Mouse (Mus musculus): ENCODE measurements around the gene Magoh.

Magoh gene

DNA sequence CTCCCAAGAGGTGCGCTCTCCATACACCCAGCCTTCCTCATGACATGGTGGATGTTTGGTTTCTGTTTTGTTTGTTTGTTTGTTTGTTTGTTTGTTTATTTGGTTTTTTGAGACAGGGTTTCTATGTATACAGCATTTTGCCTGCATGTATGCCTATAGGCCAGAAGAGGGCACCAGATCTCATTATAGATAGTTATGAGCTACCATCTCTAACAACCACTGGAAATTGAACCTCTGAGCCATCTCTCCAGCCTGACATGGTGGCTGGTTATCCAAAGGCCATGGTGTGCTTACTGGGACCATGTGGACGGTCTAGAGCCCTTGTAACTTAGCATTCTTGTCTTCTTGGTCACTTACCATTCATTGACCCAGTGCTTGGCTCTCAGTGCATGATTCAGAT is 13.1 kb downstream of the Magoh start:
- DNase-seq = no peak

DNA sequence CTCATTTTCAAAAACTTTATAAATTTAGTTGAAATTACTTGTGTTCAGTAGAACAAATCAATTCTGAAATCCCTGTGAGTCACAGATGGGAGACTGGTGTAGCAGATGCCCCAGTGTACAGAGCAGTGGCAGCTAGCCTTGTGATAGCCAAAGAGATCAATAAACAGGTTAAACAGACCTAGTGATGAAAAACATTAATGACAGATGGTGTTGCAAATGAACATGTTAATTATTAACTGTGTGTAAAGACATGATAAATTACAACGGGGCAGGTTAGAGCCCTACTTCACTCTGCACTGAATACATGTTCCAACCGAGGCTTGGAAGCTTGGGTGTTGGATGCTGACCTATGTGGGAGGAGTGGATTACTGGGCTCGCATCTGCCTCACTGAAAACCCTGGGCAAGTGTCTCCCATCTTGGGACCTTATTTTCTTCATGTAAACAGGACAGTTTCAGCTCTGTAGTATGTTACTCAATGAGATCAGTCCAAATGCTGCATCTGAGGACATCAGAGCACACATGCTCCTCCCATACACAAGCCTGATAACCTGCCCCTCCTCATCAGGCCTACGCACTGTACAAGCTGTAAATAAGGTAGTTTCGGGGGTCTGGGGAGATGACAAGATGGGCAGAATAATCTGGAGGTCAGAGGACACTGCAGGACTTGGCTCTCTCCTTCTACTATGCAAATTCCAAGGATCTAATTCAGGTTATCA is 19.8 kb downstream of the Magoh start:
- DNase-seq = no peak

DNA sequence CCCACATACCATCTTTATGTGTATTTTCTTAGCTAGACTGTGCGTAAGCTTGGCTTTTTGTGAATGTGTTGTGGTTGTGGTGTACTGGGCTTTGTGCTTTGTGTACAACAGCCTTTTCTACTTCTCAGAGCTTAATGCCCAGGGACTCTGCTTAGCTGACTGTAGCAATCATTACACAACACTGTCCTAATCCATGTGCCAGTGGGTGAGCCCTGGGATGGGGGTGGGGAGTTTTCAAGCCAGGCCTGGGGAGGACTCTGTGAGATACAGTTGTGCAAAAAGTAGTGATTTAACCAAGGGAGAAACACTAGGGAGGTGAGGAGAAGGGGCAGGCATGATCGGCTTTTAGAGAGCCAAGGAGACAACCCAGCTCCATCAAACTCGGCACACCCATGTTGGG is 20.7 kb downstream of the Magoh start:
- no peak for DNase-seq

DNA sequence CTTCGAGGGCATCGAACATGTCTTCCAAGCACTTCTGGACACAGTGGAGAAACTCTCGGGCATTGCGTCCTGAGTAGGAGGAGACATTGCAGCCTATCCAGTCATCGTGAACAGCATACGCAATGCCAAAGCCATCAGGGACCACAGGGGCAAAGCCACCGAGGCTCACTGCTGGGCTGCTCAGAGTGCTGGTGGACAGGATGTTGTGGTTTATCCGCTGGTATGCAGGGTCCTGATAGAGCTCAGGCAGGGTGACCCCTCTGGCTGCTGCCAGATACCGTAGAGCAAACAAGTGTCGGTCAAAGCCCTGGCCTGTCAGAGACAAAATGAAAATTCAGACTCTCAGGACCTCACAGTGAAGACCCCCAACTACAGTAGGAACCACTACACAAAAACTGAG is 24.7 kb downstream of the Magoh start:
- no peak for DNase-seq

DNA sequence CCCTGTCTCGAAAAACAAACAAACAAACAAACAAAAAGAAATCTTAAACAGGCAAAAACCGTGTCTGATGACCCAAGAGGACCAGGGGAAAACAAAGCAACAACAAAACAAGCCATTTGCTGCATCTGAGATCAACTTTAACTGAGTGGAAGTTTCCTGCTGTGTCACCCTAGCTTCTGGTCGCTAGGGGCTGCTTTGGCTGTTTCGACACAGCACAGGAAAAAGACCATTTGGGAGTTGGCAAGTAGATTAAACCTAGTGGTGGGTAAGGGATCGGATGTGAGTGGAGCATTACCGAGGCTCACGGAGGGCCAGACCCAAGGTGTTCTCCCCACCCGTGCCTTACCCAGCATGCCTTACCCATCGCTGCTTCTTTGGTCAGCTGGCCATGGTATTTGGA is 27.0 kb downstream of the Magoh start:
- no peak for DNase-seq

DNA sequence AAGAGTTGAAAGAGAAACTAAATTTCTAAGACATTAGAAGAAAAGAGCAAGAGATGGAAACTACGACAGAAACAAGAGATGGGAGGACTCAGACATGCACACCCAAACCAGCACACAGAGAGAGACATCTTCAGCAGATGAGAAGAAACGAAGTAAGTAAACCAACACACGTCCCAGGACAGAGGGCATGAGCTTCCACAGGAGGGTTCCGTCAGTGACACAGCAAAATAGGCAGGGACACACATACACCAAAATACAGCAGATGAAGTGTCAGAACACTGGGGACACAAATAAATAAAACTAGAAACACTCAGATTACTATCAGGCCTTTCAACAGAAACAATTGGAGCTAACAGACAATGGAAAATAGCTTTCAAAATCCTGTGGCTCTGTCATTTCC is 30.5 kb downstream of the Magoh start:
- no peak for DNase-seq

DNA sequence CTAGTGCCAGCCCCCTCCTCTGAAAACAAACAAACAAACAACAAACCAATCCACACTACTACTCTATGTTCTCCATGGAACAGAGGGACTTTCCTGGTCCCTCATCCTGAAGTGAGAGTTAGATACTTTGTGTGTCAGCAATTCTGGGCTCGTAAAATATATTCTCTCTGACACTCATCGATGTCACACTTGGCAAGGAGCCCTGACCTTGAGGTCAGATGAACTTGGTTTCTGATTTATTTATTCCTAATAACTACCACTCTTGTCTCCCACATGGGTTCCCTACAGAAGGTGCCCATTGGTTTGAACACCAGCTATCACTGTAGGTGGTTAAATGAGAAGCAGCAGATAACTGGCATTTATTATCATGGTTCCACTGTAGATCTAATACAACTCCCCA is 40.8 kb downstream of the Magoh start:
- DNase-seq = no peak

DNA sequence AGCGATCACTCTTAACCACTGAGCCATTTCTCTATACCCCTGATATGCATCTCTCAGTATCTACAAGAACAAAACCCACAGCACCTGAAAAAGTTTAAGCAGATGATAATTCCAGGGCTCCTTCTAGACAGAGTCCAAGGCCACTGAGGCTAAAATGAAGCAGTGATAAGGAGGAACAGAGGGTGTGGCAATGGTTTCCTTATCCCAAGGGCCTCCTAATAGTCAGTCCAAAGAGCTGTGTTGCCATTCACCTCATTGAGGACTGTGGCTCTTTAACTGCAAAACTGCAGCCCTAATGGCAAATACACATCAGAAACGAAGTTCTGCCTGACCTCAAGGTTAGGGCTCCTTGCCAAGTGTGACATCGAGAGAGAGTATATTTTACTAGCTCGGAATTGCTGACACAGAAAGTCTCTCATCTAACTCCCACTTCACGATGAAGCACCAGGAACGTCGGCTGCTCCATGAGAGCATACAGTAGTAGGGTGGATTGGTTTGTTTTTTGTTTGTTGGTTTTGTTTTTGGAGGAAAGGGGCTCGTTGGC is 41.7 kb downstream of the Magoh start:
- no peak for DNase-seq

DNA sequence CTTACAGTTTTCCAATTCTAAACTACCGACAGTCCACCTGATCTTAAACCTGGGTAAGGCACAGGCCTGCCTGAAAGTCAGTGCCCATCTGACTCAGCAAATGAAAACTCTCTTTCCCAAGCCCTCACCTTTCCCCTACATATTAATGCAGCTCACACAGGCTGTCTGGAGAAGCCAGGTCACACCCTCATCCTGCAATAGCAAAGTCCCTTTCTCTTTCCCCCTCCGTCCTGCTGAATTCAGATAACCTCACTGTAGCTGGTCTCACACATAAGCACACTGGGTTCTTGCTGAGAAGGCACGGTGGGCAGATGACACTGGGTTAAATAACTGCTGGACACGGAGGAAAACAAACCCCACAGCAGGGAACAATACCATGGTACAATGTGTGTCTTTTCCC is 42.4 kb downstream of the Magoh start:
- no peak for DNase-seq

DNA sequence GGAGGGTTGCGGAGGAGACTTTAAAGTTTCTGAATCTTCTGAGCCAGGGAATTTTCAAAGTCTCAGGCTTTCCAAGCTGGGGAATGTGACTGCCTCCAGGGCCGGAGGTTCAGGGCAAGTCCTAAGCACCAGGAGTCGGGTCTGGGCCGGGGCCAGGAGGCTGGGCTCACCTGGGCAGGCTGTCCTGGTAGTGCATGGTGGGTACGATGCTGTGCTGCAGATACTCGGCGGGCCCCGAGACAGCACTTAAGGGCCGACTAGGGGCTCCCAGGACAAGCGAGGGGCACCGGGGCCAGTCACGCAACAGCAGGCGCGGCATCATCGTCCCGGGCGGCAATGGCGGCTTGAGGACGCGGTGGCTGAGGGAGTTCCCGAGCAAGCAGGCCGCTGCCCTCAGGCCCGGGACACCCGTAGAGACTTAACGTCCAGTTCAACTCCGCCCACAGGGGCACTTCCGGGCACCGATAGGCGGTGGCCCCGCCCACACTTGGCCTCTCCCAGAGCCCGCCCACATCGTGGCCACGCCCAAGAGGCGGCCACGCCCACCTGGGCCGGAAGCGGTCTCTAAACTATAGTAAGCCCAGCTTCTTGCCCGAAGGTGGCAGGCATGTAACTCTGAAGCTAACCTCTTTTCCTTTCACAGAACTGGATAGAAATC is 43.7 kb downstream of the Magoh start, which contains the start of gene Cpt2:
TSS of gene Cpt2 (minus strand) at position 466 of the 658 bp plus-strand sequence.
- peak; percentile 79 for DNase-seq

DNA sequence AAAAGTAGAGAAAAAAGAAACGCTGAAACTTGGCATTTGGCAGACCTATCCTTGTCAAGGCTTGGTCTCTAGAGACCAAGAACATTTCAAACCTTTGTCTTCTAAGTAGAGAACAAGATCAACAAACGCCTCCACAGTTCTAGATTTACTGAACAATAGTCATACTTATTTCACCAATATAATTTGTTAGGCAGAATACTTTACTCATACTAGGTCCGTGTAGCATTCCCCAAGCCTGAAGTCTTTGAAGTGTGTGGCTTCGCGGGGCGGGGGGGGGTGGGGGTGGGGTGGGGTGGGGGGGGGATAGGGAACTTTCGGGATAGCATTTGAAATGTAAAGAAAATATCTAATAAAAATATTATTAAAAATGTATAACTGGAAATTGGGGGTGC is 44.2 kb downstream of the Magoh start:
- DNase-seq = no peak

DNA sequence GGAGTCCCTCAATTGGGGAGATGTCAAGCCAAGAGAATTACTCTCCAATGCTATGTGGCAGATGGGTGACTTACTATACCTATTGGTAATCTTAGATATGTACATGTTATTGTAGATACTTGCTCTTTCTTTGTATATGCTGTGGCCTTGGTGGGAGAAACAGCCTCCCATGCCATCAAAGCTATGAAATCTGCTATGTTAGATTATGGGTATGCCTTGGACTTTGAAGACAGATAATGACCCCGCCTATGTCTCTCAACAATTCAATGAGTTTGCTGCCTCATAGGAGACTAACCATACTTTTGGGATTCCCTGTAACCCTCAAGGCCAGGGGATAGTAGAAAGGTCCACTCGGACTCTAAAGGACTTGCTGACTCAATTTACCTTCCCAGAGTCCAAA is 48.7 kb downstream of the Magoh start:
- no peak for DNase-seq

DNA sequence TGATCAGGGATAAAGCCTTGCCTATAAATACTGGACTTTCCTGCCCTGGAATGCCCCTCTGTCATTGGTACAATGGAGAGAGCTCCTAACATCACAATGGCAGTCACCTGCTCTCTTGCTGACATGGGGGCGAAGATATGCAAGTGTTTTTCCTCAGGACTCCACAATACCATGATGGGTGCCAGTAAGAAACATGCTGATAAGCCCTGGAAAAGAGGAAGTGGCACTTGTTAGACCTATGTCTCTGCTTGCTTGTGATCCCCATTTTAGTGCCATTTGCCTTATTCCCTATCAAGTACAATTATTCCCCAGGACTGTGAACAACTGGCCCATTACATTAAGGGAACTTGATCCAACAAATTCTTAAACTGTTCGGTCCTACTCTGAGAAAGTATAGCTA is 49.2 kb downstream of the Magoh start:
- DNase-seq = no peak

DNA sequence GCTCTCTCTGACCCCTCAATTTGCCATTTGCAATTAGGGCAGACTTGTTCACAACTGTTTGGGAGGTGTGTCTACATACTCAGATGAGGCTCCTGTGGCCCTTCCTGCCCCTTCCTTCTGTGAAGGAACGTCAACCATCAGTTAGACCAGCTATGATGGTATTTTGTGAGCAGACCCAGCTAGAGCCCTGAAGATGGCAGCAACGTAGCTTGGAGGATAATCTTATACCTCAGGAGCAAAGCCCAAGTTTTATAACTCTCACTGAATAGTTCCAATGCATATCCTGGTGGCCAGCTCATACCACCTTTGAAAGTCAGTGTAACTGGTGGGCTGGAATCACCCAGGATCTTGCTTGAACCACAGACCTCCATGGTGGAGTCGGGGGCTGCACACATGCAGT is 51.9 kb downstream of the Magoh start:
- no peak for DNase-seq

DNA sequence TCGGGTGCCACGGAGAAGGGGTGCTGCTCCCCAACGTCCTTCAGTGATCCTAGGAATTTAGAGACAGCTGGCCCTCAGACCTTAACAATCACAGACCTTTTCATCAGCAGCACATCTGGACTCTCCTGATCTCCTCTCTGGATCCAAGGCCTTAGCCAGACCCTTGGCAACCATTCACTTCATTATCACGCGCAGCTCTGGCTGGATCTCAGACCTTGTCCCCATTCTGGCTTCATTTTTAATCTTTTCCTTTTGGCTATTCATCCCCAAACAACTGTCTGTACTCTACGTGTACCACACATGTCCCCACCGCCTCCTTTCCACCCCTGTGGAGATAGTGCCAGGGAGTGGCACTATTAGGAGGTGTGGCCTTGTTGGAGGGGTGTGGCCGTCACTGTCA is 53.7 kb downstream of the Magoh start:
- no peak for DNase-seq

DNA sequence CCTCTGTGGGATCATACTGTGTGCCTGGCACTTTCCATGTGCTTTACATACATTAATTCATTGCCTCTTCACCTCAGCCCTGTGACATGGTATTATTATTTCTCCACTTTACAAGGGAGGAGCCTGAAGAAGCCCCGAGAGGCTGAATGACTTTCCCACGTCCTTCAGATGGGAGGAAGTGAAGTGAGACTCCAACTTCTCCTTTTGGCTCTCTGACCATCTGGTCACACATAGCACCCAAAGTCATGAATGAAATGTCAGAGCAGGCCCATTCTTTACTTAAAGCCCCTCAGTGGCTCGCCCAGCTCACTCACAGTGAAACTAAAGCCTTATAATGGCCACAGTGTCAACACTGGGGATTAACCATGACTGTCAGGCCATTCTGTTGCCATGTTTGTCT is 55.7 kb downstream of the Magoh start:
- no peak for DNase-seq
